Mouse (Mus musculus) adrenal gland, postnatal 10 days (tissue): ENCODE measurements at regions not wholly inside any gene's neighbourhood (a gene's known extent, or its start where the extent isn't known, plus 50 kb on each side); places are given as distances from the start of the nearest gene placed in this dataset.
A peak's percentile ranks its signal among the peaks of the same experiment; 100 is the strongest.

Experiments used
- DNase-seq: peaks from one replicate; pipeline ENCODE4 v3.0.0; 2021; ENCODE audit warnings: mixed read lengths

GRCm38 (mm10) chr2:81714716-81715115, 338.3 kb upstream of the Zfp804a start:
- DNase-seq, result no peak

DNA sequence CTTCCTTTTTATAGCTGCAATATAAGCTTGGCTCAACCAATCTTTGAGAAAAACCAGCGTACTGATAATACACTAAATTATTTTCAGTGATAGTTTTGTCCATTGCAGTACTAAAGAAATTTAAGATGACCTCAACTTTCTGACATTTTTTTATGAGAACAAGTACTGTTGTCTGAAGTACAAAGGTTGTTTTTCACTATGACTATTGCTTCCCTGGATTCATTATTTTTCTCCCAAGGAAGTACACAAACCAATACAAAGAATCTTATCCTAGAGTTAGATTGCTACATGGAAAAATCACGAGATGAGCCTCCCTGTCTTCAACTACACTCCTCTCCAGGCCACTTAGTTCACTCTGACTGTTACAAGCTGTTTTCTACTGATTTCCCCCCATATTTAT, 319.5 kb upstream of the Zfp804a start:
- no peak for DNase-seq

- DNase-seq, result no peak
These were observed 319.0 kb upstream of the Zfp804a start for GRCm38 (mm10) chr2:81734031-81734430.

- no peak for DNase-seq
These were observed 287.2 kb upstream of the Zfp804a start for GRCm38 (mm10) chr2:81765778-81766177.

DNA sequence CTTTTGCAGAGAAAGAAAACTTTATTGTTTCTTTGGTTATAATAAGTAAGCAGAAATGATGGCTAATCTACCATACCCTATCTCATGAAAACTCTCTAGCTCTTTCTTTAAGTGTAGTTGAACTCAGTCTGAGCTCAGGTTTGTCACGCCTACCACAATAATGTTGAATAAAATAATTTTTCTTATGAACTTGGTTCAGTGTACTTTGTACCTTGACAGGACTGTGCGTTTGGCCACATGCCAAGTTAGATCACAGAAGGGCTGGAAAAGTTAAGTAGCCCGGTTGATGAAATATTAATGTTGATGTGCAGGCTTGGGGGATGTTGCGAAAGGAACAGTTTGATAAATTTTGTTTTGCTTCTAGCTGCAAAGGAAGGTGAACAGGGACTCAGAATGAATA, 270.0 kb upstream of the Zfp804a start:
- DNase-seq, result peak; percentile 9
